Mouse (Mus musculus): ENCODE results near the gene Jpt1. TPM values are rescaled to one million over a fixed set of nuclear protein-coding genes. Genes with fewer than 3 reads are reported as not detected.
A peak's percentile ranks its signal among the peaks of the same experiment; 100 is the strongest.

The Jpt1 gene
- total and polyA plus RNA-seq, 3 experiments = 294 to 479 (median 439) TPM

DNA sequence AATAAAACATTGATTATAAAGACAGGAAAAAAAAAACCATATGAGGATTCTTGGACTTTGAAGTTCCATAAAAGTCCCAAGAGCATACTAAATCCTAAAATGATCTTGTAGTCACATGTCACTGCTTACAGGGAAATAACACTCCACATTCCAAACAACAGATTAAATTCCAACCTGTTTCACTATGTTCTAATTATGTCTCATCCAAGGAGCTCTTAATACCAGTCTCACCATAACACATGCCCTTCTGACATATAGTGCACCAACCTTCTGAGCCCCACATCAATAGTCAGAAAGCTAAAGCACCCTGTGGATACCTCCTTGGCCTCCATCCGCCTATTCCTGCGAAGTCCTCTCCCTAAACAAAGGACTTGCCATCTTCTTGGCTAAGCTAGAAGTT, 6.0 kb upstream of the Jpt1 start:
- in situ Hi-C loops (cut with MboI; ENCODE audit: low pct_ligation_motif_present, low pct_unique_long_range_greater_than_20kb, low sequenced_read_pairs) = no loop called here
- Histone ChIP-seq H3K27ac (ENCODE audit: insufficient read depth, low read depth) (no peak overlapping the region), H3K9me3 (replicated peaks; ENCODE audit: low read length) (no peaks in the 10 kb centered on the region), H3K4me1 (ENCODE audit: control insufficient read depth in 1 of 2, insufficient read depth in 2 of 2) (peaks cover 5 to 41% of the 10 kb centered on the region in 2 experiments), H3K79me2 (replicated peaks; ENCODE audit: control insufficient read depth, extremely low read depth, insufficient read depth, poor library complexity, severe bottlenecking) (peaks cover 8% of the 10 kb centered on the region), H3K36me3 (replicated peaks in 1 of 2; ENCODE audit: control insufficient read depth in 1 of 2, insufficient read depth in 1 of 2, low read length in 1 of 2) (peaks cover 15 to 32% of the 10 kb centered on the region in 2 experiments), H3K4me2 (ENCODE audit: insufficient read depth, low read depth, poor library complexity, severe bottlenecking) (no peak overlapping the region), H3K27me3 (replicated peaks) (no peaks in the 10 kb centered on the region), H3K4me3 (replicated peaks in 1 of 3; ENCODE audit: low read depth in 2 of 3, low read length in 2 of 3, poor library complexity in 1 of 3) (no peak overlapping the region), H3K9ac (ENCODE audit: insufficient read depth, low read depth) (no peak overlapping the region)
- TF ChIP-seq NRF1 (IDR thresholded peaks at IDR 0.05; ENCODE audit: low read depth, low read length) (no peak), MEF2A (IDR thresholded peaks at IDR 0.05; ENCODE audit: borderline replicate concordance, low read depth, low read length) (no peak), SMC3 (IDR thresholded peaks at IDR 0.05; ENCODE audit: low read depth, low read length) (no peak), ZC3H11A (IDR thresholded peaks at IDR 0.05; ENCODE audit: low read depth, low read length) (no peak), USF2 (conservative IDR thresholded peaks at IDR 0.05; ENCODE audit: low read depth, low read length) (no peak), TBP (conservative IDR thresholded peaks at IDR 0.05; ENCODE audit: low read depth, low read length) (no peak), MAX (IDR thresholded peaks at IDR 0.05; ENCODE audit: low read length) (no peak), JUN (IDR thresholded peaks at IDR 0.05; ENCODE audit: insufficient read depth, low read depth, low read length) (no peak), NELFE (IDR thresholded peaks at IDR 0.05; ENCODE audit: low read depth, low read length) (no peak), SIN3A (IDR thresholded peaks at IDR 0.05; ENCODE audit: low read length) (no peak), RCOR1 (conservative IDR thresholded peaks at IDR 0.05; ENCODE audit: low read depth, low read length) (no peak), E2F4 (IDR thresholded peaks at IDR 0.05; ENCODE audit: insufficient replicate concordance, low read depth, low read length) (no peak), MYC (IDR thresholded peaks at IDR 0.05; ENCODE audit: low read depth, low read length) (no peak), ETS1 (conservative IDR thresholded peaks at IDR 0.05; ENCODE audit: low read depth, low read length) (no peak), USF1 (IDR thresholded peaks at IDR 0.05; ENCODE audit: low read depth, low read length) (no peak), MAZ (IDR thresholded peaks at IDR 0.05; ENCODE audit: low read depth, low read length) (no peak), PAX5 (IDR thresholded peaks at IDR 0.05; ENCODE audit: low read length) (no peak), IRF4 (IDR thresholded peaks at IDR 0.05; ENCODE audit: low read depth, low read length) (no peak)
- dilution Hi-C loops (cut with MboI; ENCODE audit: extremely low pct_ligation_motif_present, extremely low pct_unique_long_range_greater_than_20kb, low sequenced_read_pairs) = no loop called here
- DNase-seq (ENCODE audit: extremely low read depth) = no peak

DNA sequence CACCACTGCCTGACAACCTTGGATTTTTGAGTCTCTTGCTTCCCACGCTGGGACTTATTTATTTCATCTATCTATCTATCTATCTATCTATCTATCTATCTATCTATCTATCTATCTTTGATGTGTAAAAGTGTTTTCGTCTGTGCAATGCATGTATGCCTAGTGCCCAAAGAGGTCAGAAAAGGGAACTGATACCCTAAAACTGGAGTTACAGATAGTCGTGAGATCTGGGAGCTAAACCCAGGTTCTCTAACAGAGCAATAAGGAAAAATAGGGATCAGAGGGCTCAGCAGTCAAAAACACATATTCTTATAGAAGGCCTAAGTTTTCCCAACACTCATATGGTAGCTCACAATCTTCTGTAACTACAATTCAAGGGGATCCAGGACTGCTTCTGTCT, 5.4 kb upstream of the Jpt1 start:
- no peak overlapping the region for H3K4me3 ChIP-seq (replicated peaks in 1 of 3; ENCODE audit: low read depth in 2 of 3, low read length in 2 of 3, poor library complexity in 1 of 3)
- H3K4me2 ChIP-seq (ENCODE audit: insufficient read depth, low read depth, poor library complexity, severe bottlenecking) = no peak overlapping the region
- peaks cover 9 to 46% of the 10 kb centered on the region in 2 experiments for H3K4me1 ChIP-seq (ENCODE audit: control insufficient read depth in 1 of 2, insufficient read depth in 2 of 2)
- H3K36me3 ChIP-seq (replicated peaks in 1 of 2; ENCODE audit: control insufficient read depth in 1 of 2, insufficient read depth in 1 of 2, low read length in 1 of 2) = peaks cover 10 to 26% of the 10 kb centered on the region in 2 experiments
- no peak overlapping the region for H3K9ac ChIP-seq (ENCODE audit: insufficient read depth, low read depth)
- 0 out of 2 replicates have a peak, but pooled peaks cover 4% of the 10 kb centered on the region for H3K79me2 ChIP-seq (replicated peaks; ENCODE audit: control insufficient read depth, extremely low read depth, insufficient read depth, poor library complexity, severe bottlenecking)
- TF ChIP-seq IRF4 (IDR thresholded peaks at IDR 0.05; ENCODE audit: low read depth, low read length) = peak; percentile 76; the same call in 1 of the 2 replicates
- no peak for TF ChIP-seq BHLHE40 (IDR thresholded peaks at IDR 0.05; ENCODE audit: low read depth, low read length)
- peak; percentile 62; the same call in 1 of the 2 replicates for TF ChIP-seq EP300 (IDR thresholded peaks at IDR 0.05; ENCODE audit: low read length)
- TF ChIP-seq HCFC1 (IDR thresholded peaks at IDR 0.05; ENCODE audit: low read depth, low read length) = no peak
- in situ Hi-C loops (cut with MboI; ENCODE audit: low pct_ligation_motif_present, low pct_unique_long_range_greater_than_20kb, low sequenced_read_pairs) (no loop called here), dilution Hi-C loops (cut with MboI; ENCODE audit: extremely low pct_ligation_motif_present, extremely low pct_unique_long_range_greater_than_20kb, low sequenced_read_pairs) (no loop called here)
- no peak for DNase-seq (ENCODE audit: extremely low read depth)
- H3K27ac ChIP-seq (ENCODE audit: insufficient read depth, low read depth) = no peak overlapping the region
- H3K27me3 ChIP-seq (replicated peaks) = no peaks in the 10 kb centered on the region
- H3K9me3 ChIP-seq (replicated peaks; ENCODE audit: low read length) = no peaks in the 10 kb centered on the region
